Mouse (Mus musculus): ENCODE data around the gene Bcl2l1. TPM values are rescaled to one million over a fixed set of nuclear protein-coding genes. Genes with fewer than 3 reads are reported as not detected.

Gene Bcl2l1
- polyA plus RNA-seq, 1 experiment, result 142 TPM

DNA sequence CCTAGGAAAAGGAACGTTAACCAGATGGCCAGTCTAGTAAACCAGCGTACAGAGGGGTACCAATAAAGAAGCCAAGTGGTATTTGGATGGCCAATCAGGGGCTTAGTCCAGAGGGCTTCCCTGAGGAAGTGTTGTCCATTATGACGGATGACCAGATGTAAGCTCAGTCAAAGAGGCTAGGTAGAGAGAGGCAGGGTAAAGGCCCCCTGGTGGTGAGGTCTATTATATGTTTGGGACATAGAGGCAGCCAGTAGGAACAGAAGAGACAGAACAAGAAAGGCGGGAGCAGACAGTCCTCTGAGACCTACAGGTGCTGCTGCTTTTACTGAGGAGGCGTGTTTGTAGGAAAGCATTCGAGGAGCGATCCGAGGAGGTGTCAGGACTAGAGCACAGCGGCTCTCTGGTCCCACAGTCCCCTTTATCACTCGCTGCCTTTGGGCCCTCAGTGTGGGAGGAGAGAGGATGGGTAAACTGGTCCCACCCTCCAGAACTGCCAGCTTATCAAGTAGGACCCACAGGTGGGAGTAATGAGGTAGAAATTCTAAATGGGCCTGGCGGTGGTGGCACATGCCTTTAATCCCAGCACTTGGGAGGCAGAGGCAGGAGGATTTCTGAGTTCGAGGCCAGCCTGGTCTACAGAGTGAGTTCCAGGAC, 63.8 kb downstream of the Bcl2l1 start:
- Histone ChIP-seq H3K27me3 (ENCODE audit: control insufficient read depth, insufficient read depth, low read length) (no peaks in the 10 kb centered on the region), H3K4me3 (replicated peaks; ENCODE audit: insufficient read depth, low read depth, low read length) (no peak overlapping the region), H3K4me1 (ENCODE audit: control insufficient read depth, insufficient read depth, low read length) (no peaks in the 10 kb centered on the region; the same call in 1 of the 2 replicates), H3K27ac (ENCODE audit: insufficient read depth, low read length) (no peak overlapping the region)
- DNase-seq, result no peak
- WGBS, result 68% methylated on average over 12 of the region's 12 CpGs
- TF ChIP-seq CTCF (IDR thresholded peaks at IDR 0.05; ENCODE audit: borderline replicate concordance, insufficient read depth, low read depth, low read length), result peak; percentile 29; the same call in 1 of the 2 replicates
- TF ChIP-seq POLR2A (IDR thresholded peaks at IDR 0.05; ENCODE audit: borderline replicate concordance, insufficient read depth, low read length), result no peak

DNA sequence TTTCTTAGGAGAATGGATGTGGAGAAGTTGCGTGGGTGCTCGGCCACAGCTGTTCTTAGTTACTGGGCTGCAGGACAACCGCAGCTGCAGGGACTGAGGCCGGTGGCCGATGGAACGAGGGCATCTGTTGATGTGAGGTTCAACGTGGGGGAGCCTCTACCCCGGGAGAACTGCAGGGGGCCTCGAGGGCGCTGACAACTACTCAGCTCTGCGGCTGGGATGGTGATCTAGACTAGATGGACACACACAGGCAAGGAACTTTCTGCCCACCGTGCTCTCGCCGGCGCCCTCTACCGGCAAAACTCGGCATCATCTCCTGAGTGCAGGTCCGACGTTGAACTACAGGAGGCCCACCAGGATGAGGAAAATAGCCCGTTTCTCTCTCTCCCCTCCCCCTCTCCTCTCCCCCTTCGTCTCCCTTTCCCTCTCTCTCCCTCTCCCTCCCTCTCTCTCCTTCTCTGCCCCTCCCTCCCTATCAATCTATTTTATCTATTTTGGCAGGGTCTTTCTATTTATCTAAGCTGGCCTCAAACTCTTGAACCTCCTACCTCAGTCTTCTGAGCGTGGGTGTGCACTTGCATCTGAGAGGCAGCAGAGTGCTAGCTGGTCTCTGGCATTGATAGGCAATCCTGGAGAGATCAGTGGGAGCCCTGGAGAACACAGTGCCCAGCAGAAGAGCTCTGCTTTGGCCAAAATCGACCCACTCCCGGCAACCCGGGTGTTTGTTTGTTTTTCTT, 65.0 kb downstream of the Bcl2l1 start:
- DNase-seq, result peak; percentile 79 to 90
- no peak overlapping the region for H3K27ac ChIP-seq (ENCODE audit: insufficient read depth, low read length)
- H3K4me3 ChIP-seq (replicated peaks; ENCODE audit: insufficient read depth, low read depth, low read length), result no peak overlapping the region
- no peaks in the 10 kb centered on the region for H3K27me3 ChIP-seq (ENCODE audit: control insufficient read depth, insufficient read depth, low read length)
- H3K4me1 ChIP-seq (ENCODE audit: control insufficient read depth, insufficient read depth, low read length), result no peaks in the 10 kb centered on the region; the same call in 1 of the 2 replicates
- WGBS, result 12% methylated on average over 25 of the region's 25 CpGs
- TF ChIP-seq POLR2A (IDR thresholded peaks at IDR 0.05; ENCODE audit: borderline replicate concordance, insufficient read depth, low read length), result no peak
- peak; percentile 94 for TF ChIP-seq CTCF (IDR thresholded peaks at IDR 0.05; ENCODE audit: borderline replicate concordance, insufficient read depth, low read depth, low read length)

DNA sequence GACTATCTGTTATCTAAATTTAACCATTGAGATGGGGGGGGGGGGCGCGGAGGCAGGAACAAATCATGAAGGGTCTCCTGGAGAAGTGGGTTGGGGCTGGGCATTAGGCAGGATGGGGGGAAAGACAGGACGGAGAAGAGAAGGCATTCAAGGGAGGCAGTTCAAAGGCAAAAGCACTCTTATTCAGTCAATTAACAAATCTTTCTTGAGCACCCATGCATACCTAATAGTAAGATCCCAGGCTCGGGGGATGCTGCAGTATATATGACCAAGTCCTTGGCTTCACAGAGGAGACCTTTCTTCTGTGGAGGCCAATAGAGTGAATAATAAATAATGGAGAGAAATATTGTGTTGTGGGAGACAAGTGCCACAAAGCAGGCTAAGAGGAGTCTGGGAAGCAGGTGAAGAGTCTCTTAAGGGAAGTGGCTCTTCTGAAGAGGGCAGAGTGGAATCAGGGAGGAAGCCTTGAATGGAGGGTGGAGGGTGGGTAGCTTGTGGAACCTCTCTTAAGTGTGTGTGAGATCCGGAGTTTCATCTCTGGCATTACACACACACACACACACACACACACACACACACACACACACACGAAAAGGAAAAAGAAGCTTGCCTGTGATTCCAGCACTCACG, 66.4 kb downstream of the Bcl2l1 start:
- Histone ChIP-seq H3K27ac (ENCODE audit: insufficient read depth, low read length) (no peak overlapping the region), H3K4me3 (replicated peaks; ENCODE audit: insufficient read depth, low read depth, low read length) (no peak overlapping the region), H3K4me1 (ENCODE audit: control insufficient read depth, insufficient read depth, low read length) (peaks cover 3% of the 10 kb centered on the region; the same call in 1 of the 2 replicates), H3K27me3 (ENCODE audit: control insufficient read depth, insufficient read depth, low read length) (no peaks in the 10 kb centered on the region)
- DNase-seq, result no peak
- no peak for TF ChIP-seq CTCF (IDR thresholded peaks at IDR 0.05; ENCODE audit: borderline replicate concordance, insufficient read depth, low read depth, low read length)
- TF ChIP-seq POLR2A (IDR thresholded peaks at IDR 0.05; ENCODE audit: borderline replicate concordance, insufficient read depth, low read length), result no peak
- 62% methylated on average over 7 of the region's 7 CpGs for WGBS

DNA sequence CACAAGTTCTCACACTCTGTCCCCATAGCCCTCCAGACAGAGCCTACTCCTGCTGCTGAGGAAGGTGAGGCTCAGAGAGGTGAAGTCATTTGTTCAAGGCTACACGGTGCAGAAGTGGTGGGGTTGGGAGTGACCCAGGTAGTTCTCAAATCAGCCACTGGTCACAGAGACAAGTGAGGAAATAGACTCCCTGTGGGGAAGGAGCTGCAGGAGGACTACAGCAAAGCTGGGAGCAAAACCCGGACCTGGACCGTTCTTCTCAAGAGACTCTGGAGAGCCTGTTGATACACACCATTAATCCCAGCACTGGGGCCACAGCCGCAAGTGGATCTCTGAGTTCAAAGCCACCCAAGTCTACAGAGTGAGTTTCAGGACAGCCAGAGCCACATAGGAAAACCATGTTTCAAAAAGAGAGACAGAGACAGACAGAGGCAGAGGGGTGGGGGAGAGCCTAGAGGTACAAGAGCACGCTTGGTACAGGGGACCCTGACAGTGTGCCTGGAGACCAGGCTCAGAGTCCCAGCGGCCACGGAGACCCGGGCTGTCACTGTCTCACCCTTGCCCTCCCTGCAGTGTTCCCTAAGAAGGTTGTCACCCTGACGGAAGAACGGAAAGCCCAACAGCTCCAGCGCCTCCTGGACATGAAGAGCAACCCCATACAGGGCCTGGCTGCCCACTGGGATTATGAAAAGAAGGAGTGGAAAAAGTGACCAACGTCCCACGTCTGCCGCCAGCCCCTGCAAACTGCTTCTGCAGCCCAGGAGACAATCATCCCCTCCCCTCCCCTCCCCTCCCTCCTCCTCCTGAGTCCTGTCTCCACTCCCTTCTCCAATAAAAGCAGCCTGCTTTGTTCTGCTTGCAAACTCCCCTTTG, 67.1 kb downstream of the Bcl2l1 start:
- TF ChIP-seq CTCF (IDR thresholded peaks at IDR 0.05; ENCODE audit: borderline replicate concordance, insufficient read depth, low read depth, low read length) (no peak), POLR2A (IDR thresholded peaks at IDR 0.05; ENCODE audit: borderline replicate concordance, insufficient read depth, low read length) (no peak)
- no peak for DNase-seq

DNA sequence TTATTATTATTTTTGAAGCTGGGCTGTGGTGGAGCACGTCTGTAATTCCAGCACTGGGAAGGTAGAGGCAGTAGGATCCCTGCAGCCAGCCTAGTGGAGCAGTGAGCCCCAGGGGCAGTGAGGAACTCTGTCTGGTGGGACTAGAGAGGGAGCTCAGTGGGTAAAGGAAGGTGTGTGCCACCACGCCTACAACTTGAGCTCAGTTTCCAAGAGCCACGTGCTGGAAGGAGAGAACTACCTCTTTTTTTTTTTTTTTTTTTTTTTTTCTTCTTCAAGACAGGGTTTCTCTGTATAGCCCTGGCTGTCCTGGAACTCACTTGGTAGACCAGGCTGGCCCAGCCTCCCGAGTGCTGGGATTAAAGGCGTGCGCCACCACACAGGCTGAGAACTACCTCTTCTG, 68.2 kb downstream of the Bcl2l1 start:
- TF ChIP-seq POLR2A (IDR thresholded peaks at IDR 0.05; ENCODE audit: borderline replicate concordance, insufficient read depth, low read length) (no peak), CTCF (IDR thresholded peaks at IDR 0.05; ENCODE audit: borderline replicate concordance, insufficient read depth, low read depth, low read length) (no peak)
- Histone ChIP-seq H3K4me3 (replicated peaks; ENCODE audit: insufficient read depth, low read depth, low read length) (no peak overlapping the region), H3K4me1 (ENCODE audit: control insufficient read depth, insufficient read depth, low read length) (peaks cover 3% of the 10 kb centered on the region), H3K27ac (ENCODE audit: insufficient read depth, low read length) (no peak overlapping the region), H3K27me3 (ENCODE audit: control insufficient read depth, insufficient read depth, low read length) (no peaks in the 10 kb centered on the region)
- no peak for DNase-seq
- 91% methylated on average over 6 of the region's 6 CpGs for WGBS

More for the DNA sequence above, 67.1 kb downstream of the Bcl2l1 start:
- no peak overlapping the region for H3K27ac ChIP-seq (ENCODE audit: insufficient read depth, low read length)
- peaks cover 3% of the 10 kb centered on the region; the same call in 1 of the 2 replicates for H3K4me1 ChIP-seq (ENCODE audit: control insufficient read depth, insufficient read depth, low read length)
- H3K4me3 ChIP-seq (replicated peaks; ENCODE audit: insufficient read depth, low read depth, low read length), result no peak overlapping the region
- 35% methylated on average over 14 of the region's 14 CpGs for WGBS
- H3K27me3 ChIP-seq (ENCODE audit: control insufficient read depth, insufficient read depth, low read length), result no peaks in the 10 kb centered on the region

DNA sequence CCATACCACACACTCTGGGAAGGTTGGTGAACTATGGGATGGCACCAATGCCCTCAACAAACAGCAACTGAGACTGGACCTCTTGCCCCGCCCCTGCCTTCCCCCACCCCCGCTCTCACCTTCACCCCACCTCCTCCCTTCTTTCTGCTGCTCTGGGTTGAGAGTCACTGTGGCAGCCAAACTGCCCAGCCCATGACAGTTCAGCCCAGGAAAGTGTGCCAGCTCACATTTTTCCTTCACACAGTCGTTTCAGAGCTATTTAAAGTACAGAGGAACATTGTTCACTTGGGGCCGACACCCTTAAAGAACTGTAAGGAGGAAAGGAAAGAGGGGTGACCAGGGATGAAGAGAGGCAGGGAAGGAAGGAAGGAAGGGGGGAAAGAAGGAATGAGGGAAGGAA, 73.2 kb downstream of the Bcl2l1 start:
- no peaks in the 10 kb centered on the region for H3K27me3 ChIP-seq (ENCODE audit: control insufficient read depth, insufficient read depth, low read length)
- DNase-seq, result no peak
- no peak overlapping the region for H3K27ac ChIP-seq (ENCODE audit: insufficient read depth, low read length)
- TF ChIP-seq POLR2A (IDR thresholded peaks at IDR 0.05; ENCODE audit: borderline replicate concordance, insufficient read depth, low read length) (no peak), CTCF (IDR thresholded peaks at IDR 0.05; ENCODE audit: borderline replicate concordance, insufficient read depth, low read depth, low read length) (no peak)
- WGBS, result 58% methylated on average over 4 of the region's 4 CpGs
- H3K4me1 ChIP-seq (ENCODE audit: control insufficient read depth, insufficient read depth, low read length), result peaks cover 22% of the 10 kb centered on the region
- no peak overlapping the region for H3K4me3 ChIP-seq (replicated peaks; ENCODE audit: insufficient read depth, low read depth, low read length)

DNA sequence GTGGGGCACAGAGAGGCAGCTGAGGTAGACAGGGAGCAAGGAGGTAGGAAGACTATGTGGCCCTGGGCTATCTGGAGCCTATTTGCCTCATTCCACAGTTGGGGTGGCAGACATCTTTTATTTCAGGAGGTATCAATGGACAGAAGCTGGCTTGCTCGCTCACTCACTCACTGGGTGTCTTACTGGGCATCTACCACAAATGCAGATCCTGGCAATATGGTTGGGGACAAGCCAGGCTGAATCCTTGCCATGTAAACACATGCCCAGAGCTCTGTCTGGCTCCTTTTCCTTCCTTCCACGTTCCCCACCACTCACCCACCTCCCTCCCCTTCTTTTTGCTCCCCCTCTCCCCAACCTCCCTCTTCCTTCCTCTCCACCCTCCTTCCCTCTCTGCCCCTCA, 74.0 kb downstream of the Bcl2l1 start:
- TF ChIP-seq POLR2A (IDR thresholded peaks at IDR 0.05; ENCODE audit: borderline replicate concordance, insufficient read depth, low read length) (no peak), CTCF (IDR thresholded peaks at IDR 0.05; ENCODE audit: borderline replicate concordance, insufficient read depth, low read depth, low read length) (no peak)
- Histone ChIP-seq H3K27ac (ENCODE audit: insufficient read depth, low read length) (no peak overlapping the region), H3K4me3 (replicated peaks; ENCODE audit: insufficient read depth, low read depth, low read length) (no peak overlapping the region), H3K4me1 (ENCODE audit: control insufficient read depth, insufficient read depth, low read length) (peaks cover 22% of the 10 kb centered on the region), H3K27me3 (ENCODE audit: control insufficient read depth, insufficient read depth, low read length) (no peaks in the 10 kb centered on the region)
- peak; percentile 62 to 81 for DNase-seq
- WGBS, result 8% methylated on average over 2 of the region's 2 CpGs
